Mouse (Mus musculus) urinary bladder, postnatal 25 days (tissue): ENCODE measurements around the gene Gm14597.
A peak's percentile ranks its signal among the peaks of the same experiment; 100 is the strongest.
"Not testable (repeated sequence)": the region's sequence is repeated elsewhere in the genome, so short reads cannot be mapped to it uniquely, and the experiment has no call there.

Source experiments
- DNase-seq: peaks from one replicate; pipeline ENCODE4 v3.0.0; 2022; ENCODE audit warnings: low spot score

Gene Gm14597

GRCm38 (mm10) chrX:53608879-53609278 is at the start of gene Gm14597:
Gene Gm14597, minus strand, starts transcription at chrX:53608979.
- not testable (repeated sequence) for DNase-seq

GRCm38 (mm10) chrX:53652917-53653316 is 44.1 kb upstream of the Gm14597 start:
- not testable (repeated sequence) for DNase-seq

- DNase-seq = no peak
These were observed 37.1 kb upstream of the Gm14597 start for GRCm38 (mm10) chrX:53645885-53646284.

GRCm38 (mm10) chrX:53642980-53643961 is 34.5 kb upstream of the Gm14597 start, which contains the start of gene Rtl8a:
Gene Rtl8a, minus strand, starts transcription at chrX:53643682.
- peak; percentile 64 for DNase-seq

- not testable (repeated sequence) for DNase-seq
These were observed 33.8 kb upstream of the Gm14597 start for GRCm38 (mm10) chrX:53642604-53642979.

- not testable (repeated sequence) for DNase-seq
These were observed 29.3 kb upstream of the Gm14597 start for GRCm38 (mm10) chrX:53638107-53638506.

- not testable (repeated sequence) for DNase-seq
These were observed 2.6 kb upstream of the Gm14597 start for GRCm38 (mm10) chrX:53611395-53611794.

GRCm38 (mm10) chrX:53610571-53610970 is 1.8 kb upstream of the Gm14597 start:
- DNase-seq = peak; percentile 48

- no peak for DNase-seq
These were observed 511 bp downstream of the Gm14597 start for GRCm38 (mm10) chrX:53608122-53608813.

- DNase-seq = peak; percentile 20
These were observed 1.3 kb downstream of the Gm14597 start, which contains the start of gene Rtl8c for GRCm38 (mm10) chrX:53607242-53608121. Gene Rtl8c, plus strand, starts transcription at chrX:53608032.

GRCm38 (mm10) chrX:53606176-53606575 is 2.6 kb downstream of the Gm14597 start:
- not testable (repeated sequence) for DNase-seq

GRCm38 (mm10) chrX:53599993-53600392 is 8.8 kb downstream of the Gm14597 start:
- DNase-seq = peak; percentile 50

- not testable (repeated sequence) for DNase-seq
These were observed 25.4 kb downstream of the Gm14597 start for GRCm38 (mm10) chrX:53583404-53583803.

GRCm38 (mm10) chrX:53581407-53581806 is 27.4 kb downstream of the Gm14597 start:
- not testable (repeated sequence) for DNase-seq

GRCm38 (mm10) chrX:53579311-53579710 is 29.5 kb downstream of the Gm14597 start:
- DNase-seq = no peak
